Mouse (Mus musculus) heart, adult 2 months (tissue): ENCODE measurements around the gene Ak1.

ENCODE experiments used
- CTCF ChIP-seq: fragments of 200-600 bp; IDR thresholded peaks from 2 replicates; pipeline ENCODE4 v1.8.1; 2022; ENCODE audit warnings: antibody characterized with exemption, mild to moderate bottlenecking, moderate library complexity
- EP300 ChIP-seq: fragments of 200-500 bp; IDR thresholded peaks from 2 replicates; pipeline ENCODE4 v1.6.1; 2011; ENCODE audit warnings: low read depth, low read length, control low read depth; ENCODE audit not compliant: insufficient read depth
- POLR2A ChIP-seq: fragments of 200-500 bp; IDR thresholded peaks from 2 replicates; pipeline ENCODE4 v1.6.1; 2011; ENCODE audit warnings: mild to moderate bottlenecking, low read depth, low read length, control low read depth; ENCODE audit not compliant: insufficient read depth

GRCm38 (mm10) chr2:32636617-32637016 lies 15.1 kb downstream of the Ak1 start:
- TF ChIP-seq CTCF (no peak), POLR2A (no peak), EP300 (no peak)
